Mouse (Mus musculus): Measurements from ENCODE around the gene Actr10.

Actr10 gene

GRCm38 (mm10) chr12:70968141-70968790 is 30.6 kb downstream of the Actr10 start:
- DNase-seq, result peak; percentile 81

- DNase-seq, result peak; percentile 87
These were observed 31.2 kb downstream of the Actr10 start for GRCm38 (mm10) chr12:70968791-70969307.

GRCm38 (mm10) chr12:70969485-70970184 is 32.0 kb downstream of the Actr10 start:
- peak; percentile 49 for DNase-seq

- DNase-seq, result no peak
These were observed 36.2 kb downstream of the Actr10 start for GRCm38 (mm10) chr12:70973831-70974230.

GRCm38 (mm10) chr12:70974441-70975266 is 37.0 kb downstream of the Actr10 start, which contains the start of gene Psma3:
Gene Psma3, plus strand, starts transcription at chr12:70974621.
- DNase-seq, result peak; percentile 81

- DNase-seq, result no peak
These were observed 37.7 kb downstream of the Actr10 start for GRCm38 (mm10) chr12:70975406-70975805.

GRCm38 (mm10) chr12:70975891-70976290 is 38.2 kb downstream of the Actr10 start:
- DNase-seq, result no peak

- DNase-seq, result no peak
These were observed 40.7 kb downstream of the Actr10 start for GRCm38 (mm10) chr12:70978345-70978744.

GRCm38 (mm10) chr12:70984855-70985550 is 47.3 kb downstream of the Actr10 start:
- DNase-seq, result no peak

- DNase-seq, result no peak
These were observed 59.6 kb downstream of the Actr10 start for GRCm38 (mm10) chr12:70997225-70997624.

- DNase-seq, result no peak
These were observed 61.8 kb downstream of the Actr10 start for GRCm38 (mm10) chr12:70999423-70999903.

- DNase-seq, result no peak
These were observed 62.7 kb downstream of the Actr10 start for GRCm38 (mm10) chr12:71000344-71000743.

GRCm38 (mm10) chr12:71001456-71001855 is 63.8 kb downstream of the Actr10 start:
- DNase-seq, result no peak

- no peak for DNase-seq
These were observed 66.2 kb downstream of the Actr10 start for GRCm38 (mm10) chr12:71003760-71004426.

- no peak for DNase-seq
These were observed 68.5 kb downstream of the Actr10 start for GRCm38 (mm10) chr12:71006141-71006540.

- DNase-seq, result no peak
These were observed 69.2 kb downstream of the Actr10 start for GRCm38 (mm10) chr12:71006901-71007300.

GRCm38 (mm10) chr12:71009769-71010168 is 72.1 kb downstream of the Actr10 start:
- DNase-seq, result no peak

Data from right cerebral cortex, postnatal 4 days (tissue).